Mouse (Mus musculus): ENCODE data around the gene Eefsec. TPM values are rescaled to one million over a fixed set of nuclear protein-coding genes. Genes with fewer than 3 reads are reported as not detected.

Eefsec gene
- polyA plus RNA-seq (2012), result 1.4 TPM in 2 replicates

DNA sequence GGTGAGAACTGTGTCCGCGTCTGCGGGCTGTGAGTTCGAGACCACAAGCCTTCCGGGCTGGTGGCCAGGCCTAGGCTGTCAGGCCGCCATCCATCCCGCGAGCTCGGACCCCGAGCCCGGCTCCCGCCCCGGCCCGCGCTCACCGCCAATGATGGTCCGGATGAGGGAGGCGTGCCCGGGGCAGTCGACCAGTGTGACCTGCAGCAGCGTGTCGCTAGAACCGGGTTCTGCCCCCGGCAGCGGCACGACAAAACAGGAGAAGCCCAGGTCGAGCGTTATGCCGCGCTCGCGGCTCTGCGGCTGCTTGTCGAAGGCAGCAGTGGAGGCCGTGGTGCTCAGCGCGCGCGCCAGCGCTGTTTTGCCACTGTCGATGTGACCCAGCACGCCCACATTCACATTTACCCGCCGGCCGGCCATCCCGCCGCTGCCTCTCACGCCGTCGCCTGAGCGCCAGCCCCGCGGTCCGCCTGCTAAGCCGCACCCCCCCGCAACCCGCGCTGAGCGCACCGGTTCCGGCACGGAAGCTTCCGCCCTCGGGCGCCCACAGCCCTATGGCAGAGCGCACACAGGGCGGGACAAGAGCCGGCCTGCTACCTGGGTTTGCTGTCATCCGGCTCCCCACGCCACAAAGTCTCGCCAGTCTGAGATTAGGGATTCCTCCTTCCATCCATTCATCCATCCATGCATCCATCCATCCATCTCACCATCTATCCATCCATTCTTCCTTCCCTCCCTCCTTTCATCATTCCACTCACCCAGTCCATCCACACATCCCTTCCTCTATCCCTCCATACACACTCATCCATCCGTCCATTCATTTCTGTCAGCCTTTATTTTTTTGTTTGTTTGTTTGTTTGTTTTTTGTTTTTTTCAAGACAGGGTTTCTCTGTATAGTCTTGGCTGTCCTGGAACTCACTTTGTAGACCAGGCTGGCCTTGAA lies at the start of gene Eefsec:
Eefsec (minus strand) TSS at position 477 of the 940 bp plus-strand sequence.
- Histone ChIP-seq H3K4me3 (replicated peaks) (peak within 1 kb of the TSS; percentile 87), H3K36me3 (ENCODE audit: control insufficient read depth) (no peaks in the 10 kb centered on the region; the same call in 1 of the 2 replicates), H3K9me3 (ENCODE audit: control insufficient read depth, low read length) (no peaks in the 10 kb centered on the region), H3K4me1 (ENCODE audit: control insufficient read depth) (peaks cover 35% of the 10 kb centered on the region), H3K27me3 (ENCODE audit: control insufficient read depth) (peaks cover 11% of the 10 kb centered on the region)
- TF ChIP-seq TAL1 (IDR thresholded peaks at IDR 0.05; ENCODE audit: low read length) (no peak), GATA1 (IDR thresholded peaks at IDR 0.05; ENCODE audit: low read length) (no peak)

DNA sequence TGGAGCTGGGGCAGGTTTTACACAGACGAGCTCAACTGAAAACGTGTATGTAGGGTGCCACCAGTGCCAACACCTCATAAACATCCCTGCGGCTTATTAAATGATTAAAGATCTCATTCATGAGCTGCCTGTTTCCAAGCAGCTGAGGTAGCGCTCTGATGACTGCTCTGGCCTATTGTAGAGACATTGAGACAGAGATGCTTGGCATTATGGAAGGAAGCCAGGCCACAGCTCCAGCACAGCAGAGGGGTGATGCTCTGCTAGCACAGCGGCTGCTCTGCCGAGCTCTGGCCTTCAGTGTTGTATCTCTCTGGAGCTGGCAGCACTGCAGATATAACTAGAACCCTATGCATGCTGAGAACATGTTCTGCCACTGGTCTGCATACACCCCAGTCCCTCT lies 47.4 kb upstream of the Eefsec start:
- peaks cover 82% of the 10 kb centered on the region for H3K36me3 ChIP-seq (ENCODE audit: control insufficient read depth)
- TF ChIP-seq GATA1 (IDR thresholded peaks at IDR 0.05; ENCODE audit: low read length) (no peak), TAL1 (IDR thresholded peaks at IDR 0.05; ENCODE audit: low read length) (no peak)

DNA sequence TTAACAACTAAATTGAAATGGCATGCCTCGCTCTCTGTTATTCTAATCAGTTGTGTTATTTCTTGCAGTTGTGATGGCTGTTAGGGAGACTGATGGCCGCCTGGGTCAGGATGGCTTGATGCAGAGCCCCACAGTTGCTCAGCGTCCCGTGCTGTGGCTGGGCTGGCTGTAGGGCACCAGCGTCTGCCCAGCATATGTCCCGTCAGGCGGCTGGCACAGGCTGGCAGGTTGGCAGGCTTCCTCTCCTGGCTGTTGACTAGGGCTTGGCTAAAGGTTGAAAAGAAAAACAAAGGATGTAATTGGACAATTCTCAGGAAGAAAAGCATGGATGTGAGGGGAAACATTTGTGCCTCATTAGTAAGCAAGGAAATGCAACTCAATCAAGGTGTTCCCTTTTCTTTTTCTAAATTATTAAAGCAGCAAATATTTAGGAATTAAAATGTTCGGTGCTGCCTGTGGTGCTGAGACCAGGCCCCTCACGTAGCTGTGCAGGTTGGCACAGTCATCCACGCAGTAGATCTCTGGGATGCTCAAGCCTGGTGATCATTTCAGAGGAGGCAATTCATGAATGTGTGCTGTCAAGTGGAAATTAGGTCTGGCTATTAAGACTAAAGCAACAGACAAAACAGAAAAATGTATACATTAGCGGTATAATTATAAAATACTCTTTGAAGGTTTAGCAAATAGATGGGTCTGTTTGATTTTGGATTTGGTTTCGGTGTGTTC lies 44.5 kb upstream of the Eefsec start:
- Histone ChIP-seq H3K4me3 (replicated peaks) (no peak overlapping the region), H3K36me3 (ENCODE audit: control insufficient read depth) (peaks cover 82% of the 10 kb centered on the region), H3K9me3 (ENCODE audit: control insufficient read depth, low read length) (no peaks in the 10 kb centered on the region), H3K27me3 (ENCODE audit: control insufficient read depth) (no peaks in the 10 kb centered on the region), H3K4me1 (ENCODE audit: control insufficient read depth) (peaks cover 5% of the 10 kb centered on the region)
- TF ChIP-seq TAL1 (IDR thresholded peaks at IDR 0.05; ENCODE audit: low read length) (no peak), GATA1 (IDR thresholded peaks at IDR 0.05; ENCODE audit: low read length) (no peak)

More for the DNA sequence above, 47.4 kb upstream of the Eefsec start:
- Histone ChIP-seq H3K9me3 (ENCODE audit: control insufficient read depth, low read length) (no peaks in the 10 kb centered on the region), H3K4me3 (replicated peaks) (no peak overlapping the region), H3K4me1 (ENCODE audit: control insufficient read depth) (peaks cover 16% of the 10 kb centered on the region), H3K27me3 (ENCODE audit: control insufficient read depth) (no peaks in the 10 kb centered on the region)

DNA sequence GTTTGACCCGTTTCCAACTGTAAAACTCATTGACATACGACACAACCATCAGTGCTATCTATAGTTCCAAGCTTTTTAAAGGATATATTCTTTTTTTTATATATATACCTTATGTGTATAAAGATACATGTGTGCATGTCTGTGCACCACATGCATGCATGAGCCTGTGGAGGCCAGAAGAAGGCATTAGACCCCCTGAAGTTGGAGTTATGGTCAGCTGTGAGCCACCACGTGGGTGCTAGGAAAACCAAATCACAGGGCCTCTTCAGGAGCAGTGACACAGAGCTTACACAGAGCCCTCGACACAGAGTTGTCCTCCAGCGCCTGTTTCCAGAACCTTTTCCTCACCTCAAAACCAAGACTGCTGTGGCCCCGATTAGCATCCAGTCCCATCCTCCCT lies 43.5 kb upstream of the Eefsec start:
- H3K27me3 ChIP-seq (ENCODE audit: control insufficient read depth), result no peaks in the 10 kb centered on the region
- no peak overlapping the region for H3K4me3 ChIP-seq (replicated peaks)
- no peaks in the 10 kb centered on the region for H3K9me3 ChIP-seq (ENCODE audit: control insufficient read depth, low read length)
- H3K4me1 ChIP-seq (ENCODE audit: control insufficient read depth), result no peaks in the 10 kb centered on the region; the same call in 1 of the 2 replicates
- TF ChIP-seq GATA1 (IDR thresholded peaks at IDR 0.05; ENCODE audit: low read length) (no peak), TAL1 (IDR thresholded peaks at IDR 0.05; ENCODE audit: low read length) (no peak)
- peaks cover 87% of the 10 kb centered on the region for H3K36me3 ChIP-seq (ENCODE audit: control insufficient read depth)

DNA sequence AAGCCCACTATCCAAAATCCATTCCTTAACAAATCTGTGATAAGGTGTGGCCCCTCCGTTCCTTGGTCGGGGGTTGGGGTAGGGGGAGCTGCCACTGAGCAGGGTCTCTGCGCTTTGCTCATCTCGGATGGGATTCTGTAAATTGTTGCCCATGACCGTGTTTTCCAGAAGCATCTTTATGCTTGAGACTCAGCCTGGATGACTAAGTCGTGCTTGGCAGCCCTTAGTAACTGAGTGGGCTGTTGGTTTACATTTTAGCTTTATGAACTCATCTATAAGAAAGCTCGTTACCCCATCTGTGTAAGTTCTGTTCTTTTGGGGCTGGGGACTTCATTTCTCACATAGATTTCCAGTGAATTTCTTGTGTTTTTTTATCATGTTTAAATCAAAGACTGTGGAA lies 42.7 kb upstream of the Eefsec start:
- Histone ChIP-seq H3K9me3 (ENCODE audit: control insufficient read depth, low read length) (no peaks in the 10 kb centered on the region), H3K36me3 (ENCODE audit: control insufficient read depth) (peaks cover 92% of the 10 kb centered on the region)
- no peak for TF ChIP-seq GATA1 (IDR thresholded peaks at IDR 0.05; ENCODE audit: low read length)
- TF ChIP-seq TAL1 (IDR thresholded peaks at IDR 0.05; ENCODE audit: low read length), result no peak

DNA sequence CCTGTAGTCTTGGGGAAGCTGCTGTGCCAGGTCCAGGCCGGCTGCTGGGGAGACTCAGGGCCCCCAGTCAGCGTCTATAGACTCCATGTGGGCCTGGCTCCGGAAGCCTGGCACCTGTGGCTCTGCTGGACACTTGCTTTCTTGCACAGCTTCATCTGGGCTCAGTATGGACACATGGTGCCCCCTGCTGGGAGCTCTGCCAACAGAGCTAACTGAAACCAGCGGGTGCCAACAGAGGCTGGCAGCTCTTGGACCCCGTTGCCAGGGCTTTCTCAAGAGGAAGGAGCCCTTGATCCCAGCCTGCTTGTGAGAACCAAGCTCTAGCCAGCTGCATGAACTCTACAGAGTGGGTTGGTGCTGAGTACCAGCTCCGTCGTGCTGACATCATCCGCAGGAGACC lies 40.6 kb upstream of the Eefsec start:
- TF ChIP-seq GATA1 (IDR thresholded peaks at IDR 0.05; ENCODE audit: low read length) (no peak), TAL1 (IDR thresholded peaks at IDR 0.05; ENCODE audit: low read length) (no peak)
- no peaks in the 10 kb centered on the region for H3K9me3 ChIP-seq (ENCODE audit: control insufficient read depth, low read length)
- H3K4me1 ChIP-seq (ENCODE audit: control insufficient read depth), result no peaks in the 10 kb centered on the region; the same call in 1 of the 2 replicates
- H3K27me3 ChIP-seq (ENCODE audit: control insufficient read depth), result no peaks in the 10 kb centered on the region
- H3K36me3 ChIP-seq (ENCODE audit: control insufficient read depth), result peaks cover 92% of the 10 kb centered on the region
- H3K4me3 ChIP-seq (replicated peaks), result no peak overlapping the region

More for the DNA sequence above, 42.7 kb upstream of the Eefsec start:
- no peak overlapping the region for H3K4me3 ChIP-seq (replicated peaks)
- no peaks in the 10 kb centered on the region for H3K27me3 ChIP-seq (ENCODE audit: control insufficient read depth)
- no peaks in the 10 kb centered on the region; the same call in 1 of the 2 replicates for H3K4me1 ChIP-seq (ENCODE audit: control insufficient read depth)

DNA sequence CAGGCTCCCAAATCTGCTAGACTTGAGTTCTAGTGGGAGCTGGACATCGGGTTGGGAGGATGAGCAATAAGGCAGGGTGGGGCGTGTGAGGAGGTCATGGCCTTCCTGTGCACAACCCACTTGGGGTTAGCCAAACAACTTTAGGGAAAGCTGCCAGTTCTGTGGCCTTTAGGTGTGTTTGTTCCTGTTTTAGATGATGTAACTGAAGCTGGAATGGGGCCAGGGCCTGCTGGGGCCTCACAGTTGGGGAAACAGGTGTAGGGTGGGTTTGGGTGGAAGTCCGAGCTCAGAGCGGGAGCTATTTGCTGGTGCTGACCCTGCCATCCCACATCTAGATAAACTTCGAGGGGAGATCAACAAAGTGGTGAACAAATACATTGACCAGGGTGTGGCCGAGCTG lies 39.0 kb upstream of the Eefsec start:
- Histone ChIP-seq H3K9me3 (ENCODE audit: control insufficient read depth, low read length) (no peaks in the 10 kb centered on the region), H3K36me3 (ENCODE audit: control insufficient read depth) (peaks cover 92% of the 10 kb centered on the region), H3K4me3 (replicated peaks) (no peak overlapping the region), H3K4me1 (ENCODE audit: control insufficient read depth) (no peaks in the 10 kb centered on the region; the same call in 1 of the 2 replicates), H3K27me3 (ENCODE audit: control insufficient read depth) (no peaks in the 10 kb centered on the region)
- TF ChIP-seq TAL1 (IDR thresholded peaks at IDR 0.05; ENCODE audit: low read length), result no peak
- TF ChIP-seq GATA1 (IDR thresholded peaks at IDR 0.05; ENCODE audit: low read length), result no peak

DNA sequence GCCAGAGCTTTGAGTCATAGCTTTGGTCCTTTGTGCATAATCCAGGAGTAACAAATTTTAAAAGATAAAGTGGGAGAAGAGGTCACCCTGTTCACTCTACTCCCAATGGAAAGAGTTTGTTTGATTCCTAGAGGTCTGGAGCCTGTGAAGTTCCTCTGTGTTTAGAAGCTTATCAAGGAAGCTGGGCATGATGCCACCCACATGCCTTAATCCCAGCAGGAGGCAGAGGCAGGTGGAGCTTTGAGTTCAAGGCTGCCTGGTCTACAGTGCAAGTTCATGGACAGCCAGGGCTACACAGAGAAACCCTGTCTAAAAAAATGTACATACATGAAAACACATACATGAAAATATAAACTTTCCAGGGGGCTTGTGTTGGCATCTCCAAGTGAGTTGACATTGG lies 37.6 kb upstream of the Eefsec start:
- Histone ChIP-seq H3K27me3 (ENCODE audit: control insufficient read depth) (no peaks in the 10 kb centered on the region), H3K4me1 (ENCODE audit: control insufficient read depth) (no peaks in the 10 kb centered on the region; the same call in 1 of the 2 replicates), H3K9me3 (ENCODE audit: control insufficient read depth, low read length) (no peaks in the 10 kb centered on the region), H3K4me3 (replicated peaks) (no peak overlapping the region), H3K36me3 (ENCODE audit: control insufficient read depth) (peaks cover 98% of the 10 kb centered on the region)
- TF ChIP-seq GATA1 (IDR thresholded peaks at IDR 0.05; ENCODE audit: low read length), result no peak
- TF ChIP-seq TAL1 (IDR thresholded peaks at IDR 0.05; ENCODE audit: low read length), result no peak

DNA sequence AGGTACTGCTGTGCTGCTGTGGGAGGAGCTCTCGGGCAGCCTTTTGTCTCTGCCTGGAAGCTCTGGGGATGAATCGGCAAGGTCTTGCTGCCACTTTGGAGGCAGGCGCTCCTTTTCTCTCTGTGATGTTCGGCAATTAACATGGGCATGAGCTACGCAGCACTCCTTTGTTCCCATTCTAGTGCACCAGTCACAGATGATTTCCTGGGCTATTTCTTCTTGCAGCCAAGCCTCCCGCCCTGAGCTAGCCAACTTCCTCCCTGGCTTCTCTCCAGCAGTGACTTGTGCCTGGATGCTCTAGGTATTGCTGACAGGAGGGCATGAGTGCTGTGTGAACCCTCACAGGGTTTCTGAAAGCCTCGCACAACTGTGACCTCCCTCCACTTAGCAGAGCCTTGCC lies 36.8 kb upstream of the Eefsec start:
- no peaks in the 10 kb centered on the region for H3K9me3 ChIP-seq (ENCODE audit: control insufficient read depth, low read length)
- TF ChIP-seq TAL1 (IDR thresholded peaks at IDR 0.05; ENCODE audit: low read length) (no peak), GATA1 (IDR thresholded peaks at IDR 0.05; ENCODE audit: low read length) (no peak)
- no peaks in the 10 kb centered on the region for H3K27me3 ChIP-seq (ENCODE audit: control insufficient read depth)
- H3K36me3 ChIP-seq (ENCODE audit: control insufficient read depth), result peaks cover 98% of the 10 kb centered on the region
- H3K4me1 ChIP-seq (ENCODE audit: control insufficient read depth), result no peaks in the 10 kb centered on the region; the same call in 1 of the 2 replicates
- H3K4me3 ChIP-seq (replicated peaks), result no peak overlapping the region

All from erythroblast, embryonic 14.5 days (primary cell).